Mouse (Mus musculus) thymus, adult 2 months (tissue): ENCODE measurements around the gene Parn. TPM values are rescaled to one million over a fixed set of nuclear protein-coding genes. Genes with fewer than 3 reads are reported as not detected.

Experiments used
- DNase-seq: peaks from one replicate; pipeline ENCODE4 v3.0.0; 2021
- H3K27ac ChIP-seq: fragments of 200-500 bp; 2 replicates; pipeline ENCODE4 v1.5.1; 2012; ENCODE audit warnings: low read length, control low read depth; ENCODE audit not compliant: control insufficient read depth, insufficient read depth
- H3K27me3 ChIP-seq: fragments of 200-500 bp; 2 replicates; pipeline ENCODE4 v1.6.1; 2012; ENCODE audit warnings: mild to moderate bottlenecking, low read length, moderate library complexity, mixed read lengths; ENCODE audit not compliant: control insufficient read depth, insufficient read depth
- H3K36me3 ChIP-seq: fragments of 200-500 bp; 2 replicates; pipeline ENCODE4 v1.6.1; 2012; ENCODE audit warnings: mild to moderate bottlenecking, low read length, moderate library complexity; ENCODE audit not compliant: control insufficient read depth, insufficient read depth
- H3K4me1 ChIP-seq: fragments of 200-500 bp; replicated peaks from 2 replicates; pipeline ENCODE4 v1.6.1; 2012; ENCODE audit warnings: low read length; ENCODE audit not compliant: control insufficient read depth, insufficient read depth
- H3K4me3 ChIP-seq: fragments of 200-500 bp; 2 replicates; pipeline ENCODE4 v1.5.1; 2012; ENCODE audit warnings: mild to moderate bottlenecking, low read length, control low read depth, moderate library complexity; ENCODE audit not compliant: control insufficient read depth, insufficient read depth
- CTCF ChIP-seq: fragments of 200-500 bp; IDR thresholded peaks from 2 replicates; pipeline ENCODE4 v1.5.1; 2012; ENCODE audit warnings: mild to moderate bottlenecking, control low read depth, low read length, moderate library complexity, borderline replicate concordance; ENCODE audit not compliant: control insufficient read depth, poor library complexity, insufficient read depth; ENCODE audit errors: extremely low read depth
- POLR2A ChIP-seq: fragments of 200-500 bp; IDR thresholded peaks from 2 replicates; pipeline ENCODE4 v1.6.1; 2012; ENCODE audit warnings: mild to moderate bottlenecking, low read length, control low read depth, moderate library complexity; ENCODE audit not compliant: control insufficient read depth, poor library complexity, insufficient read depth; ENCODE audit errors: extremely low read depth
- WGBS: fragments of 180-500 bp; shearing (Covaris S2); methylation state at CpG from one replicate; pipeline ENCODE4 v1.1.7; 2018; 5-methylcytosine and 5-hydroxymethylcytosine counted together
- polyA plus RNA-seq: library from polyadenylated mRNA; depleted of rRNA; stranded (reverse); fragments of >200 nt; gene quantifications from 2 replicates; pipeline ENCODE4 v1.2.3, GENCODE M21; 2012

Parn gene
- polyA plus RNA-seq, 1 experiment = 21.0 TPM

DNA sequence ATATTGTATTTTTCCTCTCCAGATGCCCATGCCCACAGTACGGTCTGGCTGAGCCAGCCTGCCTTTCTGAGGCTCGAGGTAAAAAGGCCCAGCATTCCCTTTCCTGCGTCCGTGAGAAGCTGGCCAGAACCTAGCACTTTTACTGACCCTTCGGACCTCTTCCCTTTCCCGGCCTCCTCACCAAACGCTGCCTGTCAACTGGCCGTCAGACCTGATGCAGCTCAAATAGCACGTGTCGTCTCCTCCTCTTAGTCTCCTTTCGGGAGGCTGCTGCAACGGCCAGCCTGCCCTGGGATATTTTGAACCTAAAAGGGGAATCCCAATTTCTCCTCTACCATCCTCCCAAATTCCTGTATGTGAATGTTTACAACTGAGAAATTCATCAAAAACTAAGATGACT lies 132.1 kb downstream of the Parn start:
- TF ChIP-seq POLR2A (no peak), CTCF (no peak)
- no peak for DNase-seq
- no peaks in the 10 kb centered on the region for H3K4me1 ChIP-seq
- H3K27me3 ChIP-seq = no peaks in the 10 kb centered on the region
- no peaks in the 10 kb centered on the region for H3K36me3 ChIP-seq
- WGBS = 97% methylated on average over 12 of the region's 12 CpGs
- no peak overlapping the region for H3K27ac ChIP-seq
- no peak overlapping the region for H3K4me3 ChIP-seq

DNA sequence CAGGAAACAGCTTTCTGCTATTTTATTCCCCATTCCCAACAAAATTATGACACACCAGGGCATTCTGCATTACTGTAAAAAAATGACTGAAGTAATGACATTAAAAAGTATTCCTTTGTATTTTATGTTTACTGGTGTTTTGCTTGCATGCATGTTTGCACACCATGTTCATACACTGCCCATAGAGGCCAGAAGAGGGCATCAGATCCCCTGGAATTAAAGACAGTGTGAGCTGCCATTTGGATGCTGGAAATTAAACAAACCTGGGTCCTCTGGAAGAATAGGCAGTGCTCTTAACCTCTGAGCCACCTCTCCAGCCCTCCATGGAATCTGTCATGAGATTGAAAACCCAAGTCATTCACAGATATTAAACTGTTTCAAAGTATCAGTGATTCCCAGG lies 135.1 kb downstream of the Parn start:
- no peak overlapping the region for H3K4me3 ChIP-seq
- no peak overlapping the region for H3K27ac ChIP-seq
- H3K4me1 ChIP-seq = no peaks in the 10 kb centered on the region
- H3K36me3 ChIP-seq = no peaks in the 10 kb centered on the region
- TF ChIP-seq CTCF = no peak
- no peak for TF ChIP-seq POLR2A
- no peaks in the 10 kb centered on the region for H3K27me3 ChIP-seq
- no peak for DNase-seq

DNA sequence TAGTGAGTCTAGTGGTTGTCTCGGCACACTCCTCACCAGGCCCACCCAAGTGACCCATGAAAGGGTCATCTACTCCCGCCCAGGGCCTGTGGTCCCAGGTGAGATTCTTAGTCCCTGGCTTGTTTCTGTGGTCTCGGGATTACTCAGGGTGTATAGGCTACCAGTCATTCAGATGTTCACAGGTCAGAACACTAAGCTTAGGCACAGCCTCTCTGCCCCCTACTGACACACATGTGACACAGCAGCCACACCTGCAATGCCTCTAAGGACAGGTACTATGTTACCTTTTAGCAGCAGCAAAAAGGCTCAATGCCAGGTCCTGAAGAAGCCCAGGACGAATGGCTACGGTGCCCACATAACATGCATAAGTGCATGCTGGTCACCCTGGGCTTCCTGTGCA lies 136.7 kb downstream of the Parn start:
- Histone ChIP-seq H3K27ac (no peak overlapping the region), H3K4me1 (no peaks in the 10 kb centered on the region), H3K36me3 (no peaks in the 10 kb centered on the region), H3K27me3 (no peaks in the 10 kb centered on the region), H3K4me3 (no peak overlapping the region)
- 96% methylated on average over 5 of the region's 5 CpGs for WGBS
- DNase-seq = no peak
- TF ChIP-seq POLR2A (no peak), CTCF (no peak)

DNA sequence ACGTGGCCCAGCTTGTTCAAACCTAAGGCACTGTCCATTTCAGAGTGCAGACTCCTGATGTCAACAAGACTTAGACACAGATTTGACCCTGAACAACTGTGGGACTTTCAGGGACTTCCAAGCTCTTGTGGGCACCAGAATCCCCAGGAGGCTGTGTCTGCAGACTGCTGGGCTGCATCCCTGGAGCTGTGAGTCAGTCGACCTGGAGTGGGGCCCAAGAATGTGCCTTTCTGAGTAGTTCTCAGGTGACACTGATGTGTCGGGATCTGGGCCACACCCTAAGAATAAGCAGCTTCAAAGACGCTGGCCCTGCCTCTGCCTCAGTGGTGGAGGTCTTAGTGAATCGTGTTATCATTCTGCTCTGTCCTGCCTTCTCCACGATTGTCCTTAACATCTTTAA lies 146.6 kb downstream of the Parn start:
- H3K4me3 ChIP-seq = no peak overlapping the region
- no peaks in the 10 kb centered on the region for H3K4me1 ChIP-seq
- 86% methylated on average over 6 of the region's 6 CpGs for WGBS
- H3K36me3 ChIP-seq = no peaks in the 10 kb centered on the region
- no peak for DNase-seq
- no peak overlapping the region for H3K27ac ChIP-seq
- H3K27me3 ChIP-seq = no peaks in the 10 kb centered on the region
- TF ChIP-seq CTCF (no peak), POLR2A (no peak)

DNA sequence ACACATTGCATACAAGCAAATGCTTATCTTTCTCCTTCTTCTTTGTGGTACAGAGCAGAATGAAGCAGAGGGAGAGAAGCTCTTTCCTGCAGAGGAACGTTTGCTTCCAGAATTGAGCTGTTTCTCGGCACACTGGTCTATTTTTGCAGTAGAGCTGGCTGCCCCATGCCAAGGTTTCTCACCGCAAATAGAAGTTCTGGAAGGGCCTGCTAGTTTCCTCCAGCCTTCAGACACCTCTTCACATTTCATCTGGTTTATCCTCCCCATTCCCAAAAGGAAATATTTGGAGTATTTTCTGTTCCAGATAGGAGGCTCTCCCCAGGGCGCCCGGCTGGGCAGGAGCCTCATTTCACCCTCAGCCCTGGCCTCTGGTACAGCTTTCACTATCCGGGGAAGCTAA lies 147.7 kb downstream of the Parn start:
- no peak for DNase-seq
- Histone ChIP-seq H3K36me3 (no peaks in the 10 kb centered on the region), H3K27me3 (no peaks in the 10 kb centered on the region), H3K4me3 (no peak overlapping the region), H3K27ac (no peak overlapping the region), H3K4me1 (no peaks in the 10 kb centered on the region)
- 88% methylated on average over 6 of the region's 6 CpGs for WGBS
- TF ChIP-seq POLR2A (no peak), CTCF (no peak)

DNA sequence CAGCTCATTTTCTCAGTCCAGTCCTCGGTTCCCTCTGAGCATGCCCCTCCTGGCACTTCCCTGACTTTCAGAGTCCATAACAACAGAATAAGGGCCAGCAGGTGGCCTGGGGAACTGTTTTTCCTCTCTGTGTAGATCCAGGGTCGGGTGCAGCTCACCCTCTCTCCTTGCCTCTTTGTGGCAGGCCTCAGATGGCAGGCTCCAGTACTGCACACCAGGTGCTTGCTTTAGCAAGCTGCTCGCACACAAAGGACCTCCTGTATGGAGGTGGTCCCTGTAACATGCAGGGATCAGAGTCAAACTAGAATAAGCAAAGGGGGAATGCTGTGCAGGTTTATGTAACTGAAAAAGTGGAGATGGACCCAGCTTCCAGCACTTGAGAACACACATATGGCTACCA lies 151.8 kb downstream of the Parn start:
- WGBS = 77% methylated on average over 3 of the region's 3 CpGs

DNA sequence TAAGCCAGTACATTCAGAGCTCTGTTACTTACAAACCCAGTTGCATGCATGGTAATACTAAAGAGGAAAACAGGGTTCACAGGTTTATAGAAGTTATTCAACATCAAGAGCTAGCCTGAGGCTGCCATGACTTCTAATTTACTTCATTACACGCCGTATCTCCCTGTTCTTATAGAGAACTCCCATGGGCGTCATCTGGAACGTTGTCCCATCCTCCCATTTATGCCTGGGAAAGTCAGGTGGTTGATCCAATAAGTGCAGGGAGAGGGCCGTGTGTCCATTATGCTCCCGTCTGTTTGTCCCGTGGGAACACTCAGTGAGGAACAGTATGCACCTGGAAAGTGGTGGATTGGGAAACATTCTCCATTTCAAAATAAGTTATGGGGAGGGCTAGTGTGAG lies 152.4 kb downstream of the Parn start:
- DNase-seq = no peak
- TF ChIP-seq POLR2A (no peak), CTCF (no peak)
- H3K4me3 ChIP-seq = no peak overlapping the region
- H3K4me1 ChIP-seq = no peaks in the 10 kb centered on the region
- whole genome bisulfite sequencing = 95% methylated on average over 7 of the region's 7 CpGs
- no peaks in the 10 kb centered on the region for H3K27me3 ChIP-seq
- no peaks in the 10 kb centered on the region for H3K36me3 ChIP-seq
- no peak overlapping the region for H3K27ac ChIP-seq

More for the DNA sequence above, 151.8 kb downstream of the Parn start:
- no peak for DNase-seq
- no peak overlapping the region for H3K4me3 ChIP-seq
- no peaks in the 10 kb centered on the region for H3K36me3 ChIP-seq
- H3K27me3 ChIP-seq = no peaks in the 10 kb centered on the region
- H3K4me1 ChIP-seq = no peaks in the 10 kb centered on the region
- TF ChIP-seq CTCF = no peak
- TF ChIP-seq POLR2A = no peak
- no peak overlapping the region for H3K27ac ChIP-seq
